Mouse (Mus musculus): ENCODE data around the gene Bfar. TPM values are rescaled to one million over a fixed set of nuclear protein-coding genes. Genes with fewer than 3 reads are reported as not detected.
A peak's percentile ranks its signal among the peaks of the same experiment; 100 is the strongest.

Bfar gene
- total RNA-seq, 1 experiment, result 39.4 TPM

DNA sequence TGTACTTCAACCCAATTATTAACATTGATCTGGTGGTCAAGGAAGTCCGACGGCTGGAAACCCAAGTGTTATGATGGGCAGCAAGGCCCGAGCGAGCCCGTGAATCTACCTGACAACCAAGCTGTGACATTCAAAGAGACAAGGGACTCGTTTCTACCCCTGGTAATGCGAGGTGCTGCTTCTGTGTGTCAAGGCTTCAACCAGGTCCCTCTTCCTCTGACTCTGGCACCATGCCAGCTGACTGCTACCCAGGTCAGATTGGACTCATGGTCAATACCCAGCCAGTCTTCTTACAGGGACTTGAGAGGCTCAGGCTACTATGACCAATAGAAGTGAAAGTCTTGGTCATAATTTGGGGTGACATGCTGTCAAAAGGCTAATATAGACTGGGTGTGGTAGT lies 30.5 kb downstream of the Bfar start:
- no peak for DNase-seq (ENCODE audit: low read depth, low spot score)
- Histone ChIP-seq H3K4me3 (ENCODE audit: insufficient read depth in 1 of 2, low read depth in 1 of 2, low read length in 2 of 2, poor library complexity in 1 of 2, severe bottlenecking in 1 of 2) (no peak overlapping the region), H3K9ac (ENCODE audit: insufficient read depth, low read depth, low read length, poor library complexity, severe bottlenecking) (no peak overlapping the region), H3K9me3 (ENCODE audit: control insufficient read depth, insufficient read depth, low read depth, low read length) (no peaks in the 10 kb centered on the region), H3K27ac (ENCODE audit: insufficient read depth, low read depth, low read length, poor library complexity, severe bottlenecking) (no peak overlapping the region), H3K36me3 (ENCODE audit: control insufficient read depth, insufficient read depth, low read length, poor library complexity, severe bottlenecking) (peaks cover 13% of the 10 kb centered on the region), H3K4me1 (ENCODE audit: control insufficient read depth in 2 of 2, insufficient read depth in 2 of 2, low read length in 2 of 2, poor library complexity in 1 of 2) (no peaks in the 10 kb centered on the region)
- in situ Hi-C loops (cut with MboI; ENCODE audit: low sequenced_read_pairs in 2 of 2, unreplicated experiment in 2 of 2), result no loop called here
- TF ChIP-seq ZNF384 (IDR thresholded peaks at IDR 0.05; ENCODE audit: low read depth, low read length) (no peak), MAFK (IDR thresholded peaks at IDR 0.05; ENCODE audit: insufficient read depth, low read depth, low read length) (no peak), HCFC1 (IDR thresholded peaks at IDR 0.05; ENCODE audit: borderline replicate concordance, insufficient read depth, low read length) (no peak), ZC3H11A (IDR thresholded peaks at IDR 0.05; ENCODE audit: borderline replicate concordance, low read depth, low read length) (no peak), CHD2 (IDR thresholded peaks at IDR 0.05; ENCODE audit: low read depth, low read length) (no peak)

DNA sequence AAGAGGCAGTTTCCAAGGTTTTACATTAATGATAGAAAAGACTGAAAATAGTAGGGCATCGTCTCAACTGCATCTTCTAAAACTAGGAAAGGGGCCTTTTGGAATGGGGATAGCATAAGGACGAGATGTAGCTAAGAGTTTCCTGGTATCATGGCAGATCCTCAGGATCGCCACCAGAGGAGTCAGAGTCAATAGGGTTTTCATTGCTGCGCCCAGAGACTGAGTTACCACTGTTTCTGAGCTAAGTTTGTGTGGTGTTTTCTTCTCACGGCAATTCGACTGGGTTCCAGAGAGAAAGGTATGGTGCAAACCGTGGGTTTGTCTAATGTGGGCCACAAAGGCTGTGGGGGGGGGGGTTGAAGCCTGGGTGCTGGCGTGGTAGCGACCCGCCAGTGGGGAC lies 33.0 kb downstream of the Bfar start:
- Histone ChIP-seq H3K4me3 (ENCODE audit: insufficient read depth in 1 of 2, low read depth in 1 of 2, low read length in 2 of 2, poor library complexity in 1 of 2, severe bottlenecking in 1 of 2) (no peak overlapping the region), H3K9ac (ENCODE audit: insufficient read depth, low read depth, low read length, poor library complexity, severe bottlenecking) (peak overlapping the region; percentile 31; the same call in 1 of the 2 replicates), H3K4me1 (ENCODE audit: control insufficient read depth in 2 of 2, insufficient read depth in 2 of 2, low read length in 2 of 2, poor library complexity in 1 of 2) (no peaks in the 10 kb centered on the region), H3K27ac (ENCODE audit: insufficient read depth, low read depth, low read length, poor library complexity, severe bottlenecking) (no peak overlapping the region), H3K9me3 (ENCODE audit: control insufficient read depth, insufficient read depth, low read depth, low read length) (no peaks in the 10 kb centered on the region), H3K36me3 (ENCODE audit: control insufficient read depth, insufficient read depth, low read length, poor library complexity, severe bottlenecking) (peaks cover 9% of the 10 kb centered on the region; the same call in 1 of the 2 replicates)
- no peak for DNase-seq (ENCODE audit: low read depth, low spot score)
- TF ChIP-seq CHD2 (IDR thresholded peaks at IDR 0.05; ENCODE audit: low read depth, low read length), result no peak
- TF ChIP-seq MAFK (IDR thresholded peaks at IDR 0.05; ENCODE audit: insufficient read depth, low read depth, low read length), result no peak
- TF ChIP-seq ZC3H11A (IDR thresholded peaks at IDR 0.05; ENCODE audit: borderline replicate concordance, low read depth, low read length), result no peak
- no peak for TF ChIP-seq ZNF384 (IDR thresholded peaks at IDR 0.05; ENCODE audit: low read depth, low read length)
- TF ChIP-seq HCFC1 (IDR thresholded peaks at IDR 0.05; ENCODE audit: borderline replicate concordance, insufficient read depth, low read length), result no peak
- in situ Hi-C loops (cut with MboI; ENCODE audit: low sequenced_read_pairs in 2 of 2, unreplicated experiment in 2 of 2), result no loop called here

DNA sequence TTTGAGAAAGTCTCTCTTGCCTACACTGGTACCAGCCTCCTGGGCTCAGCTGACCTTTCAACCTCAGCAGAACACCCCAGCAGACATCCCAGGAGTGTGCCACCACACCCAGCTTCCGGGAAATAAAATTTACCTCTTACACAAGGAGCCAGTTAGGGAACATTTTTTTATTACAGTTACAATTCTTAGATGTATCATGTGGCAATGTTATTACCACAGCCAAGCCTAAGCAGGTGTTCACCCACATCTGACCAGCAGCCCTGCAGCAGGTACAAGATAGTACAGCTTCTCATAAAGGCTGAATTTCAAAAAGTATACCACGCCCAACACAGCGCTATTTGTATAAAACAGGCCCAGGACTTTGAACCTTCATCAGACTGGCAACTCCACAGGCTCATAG lies 43.3 kb downstream of the Bfar start:
- H3K4me1 ChIP-seq (ENCODE audit: control insufficient read depth in 2 of 2, insufficient read depth in 2 of 2, low read length in 2 of 2, poor library complexity in 1 of 2), result peaks cover 0 to 13% of the 10 kb centered on the region in 2 experiments
- H3K27ac ChIP-seq (ENCODE audit: insufficient read depth, low read depth, low read length, poor library complexity, severe bottlenecking), result peak overlapping the region; percentile 24; the same call in 1 of the 2 replicates
- peaks cover 6% of the 10 kb centered on the region; the same call in 1 of the 2 replicates for H3K36me3 ChIP-seq (ENCODE audit: control insufficient read depth, insufficient read depth, low read length, poor library complexity, severe bottlenecking)
- TF ChIP-seq ZC3H11A (IDR thresholded peaks at IDR 0.05; ENCODE audit: borderline replicate concordance, low read depth, low read length), result no peak
- TF ChIP-seq MAFK (IDR thresholded peaks at IDR 0.05; ENCODE audit: insufficient read depth, low read depth, low read length), result no peak
- TF ChIP-seq HCFC1 (IDR thresholded peaks at IDR 0.05; ENCODE audit: borderline replicate concordance, insufficient read depth, low read length), result no peak
- no peak for TF ChIP-seq CHD2 (IDR thresholded peaks at IDR 0.05; ENCODE audit: low read depth, low read length)
- no peak for DNase-seq (ENCODE audit: low read depth, low spot score)
- H3K9ac ChIP-seq (ENCODE audit: insufficient read depth, low read depth, low read length, poor library complexity, severe bottlenecking), result no peak overlapping the region
- H3K9me3 ChIP-seq (ENCODE audit: control insufficient read depth, insufficient read depth, low read depth, low read length), result no peaks in the 10 kb centered on the region
- H3K4me3 ChIP-seq (ENCODE audit: insufficient read depth in 1 of 2, low read depth in 1 of 2, low read length in 2 of 2, poor library complexity in 1 of 2, severe bottlenecking in 1 of 2), result no peak overlapping the region
- in situ Hi-C loops (cut with MboI; ENCODE audit: low sequenced_read_pairs in 2 of 2, unreplicated experiment in 2 of 2), result no loop called here

DNA sequence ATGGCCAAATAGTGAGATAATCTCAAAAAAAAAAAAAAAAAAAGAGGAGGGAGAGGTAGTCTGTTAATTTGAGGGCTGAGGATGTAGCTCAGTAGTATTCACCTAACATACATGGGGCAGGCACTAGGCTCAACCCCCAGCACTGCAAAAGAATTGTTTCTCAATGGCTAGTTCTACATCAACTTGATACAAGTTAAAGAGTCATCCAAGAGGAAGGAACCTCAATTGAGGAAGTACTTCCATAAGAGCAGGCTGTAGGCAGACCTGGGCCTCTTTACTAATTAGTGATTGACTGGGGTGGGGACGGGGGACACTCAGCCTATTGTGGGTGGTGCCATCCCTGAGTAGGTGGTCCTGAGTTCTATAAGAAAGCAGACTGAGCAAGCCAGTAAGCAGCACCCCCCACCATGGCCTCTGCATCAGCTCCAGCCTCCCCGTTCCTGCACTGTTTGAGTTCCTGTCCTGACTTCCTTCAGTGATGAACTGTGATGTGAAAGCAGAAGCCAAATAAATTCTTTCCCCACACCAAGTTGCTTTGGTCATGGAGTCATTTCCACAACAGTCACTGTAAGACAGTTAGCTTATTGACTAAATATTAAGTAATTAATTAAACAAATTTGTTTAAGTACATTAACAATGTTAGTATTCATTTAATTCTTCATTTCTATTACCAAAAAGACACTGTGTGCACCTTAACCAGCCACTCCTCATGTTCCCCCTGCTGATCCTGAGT lies 45.3 kb downstream of the Bfar start:
- Histone ChIP-seq H3K9me3 (ENCODE audit: control insufficient read depth, insufficient read depth, low read depth, low read length) (no peaks in the 10 kb centered on the region), H3K9ac (ENCODE audit: insufficient read depth, low read depth, low read length, poor library complexity, severe bottlenecking) (no peak overlapping the region), H3K4me1 (ENCODE audit: control insufficient read depth in 2 of 2, insufficient read depth in 2 of 2, low read length in 2 of 2, poor library complexity in 1 of 2) (peaks cover 2 to 13% of the 10 kb centered on the region in 2 experiments), H3K36me3 (ENCODE audit: control insufficient read depth, insufficient read depth, low read length, poor library complexity, severe bottlenecking) (peaks cover 6% of the 10 kb centered on the region; the same call in 1 of the 2 replicates), H3K27ac (ENCODE audit: insufficient read depth, low read depth, low read length, poor library complexity, severe bottlenecking) (no peak overlapping the region), H3K4me3 (ENCODE audit: insufficient read depth in 1 of 2, low read depth in 1 of 2, low read length in 2 of 2, poor library complexity in 1 of 2, severe bottlenecking in 1 of 2) (no peak overlapping the region)
- no peak for DNase-seq (ENCODE audit: low read depth, low spot score)
- TF ChIP-seq ZNF384 (IDR thresholded peaks at IDR 0.05; ENCODE audit: low read depth, low read length) (no peak), ZC3H11A (IDR thresholded peaks at IDR 0.05; ENCODE audit: borderline replicate concordance, low read depth, low read length) (no peak), HCFC1 (IDR thresholded peaks at IDR 0.05; ENCODE audit: borderline replicate concordance, insufficient read depth, low read length) (no peak), MAFK (IDR thresholded peaks at IDR 0.05; ENCODE audit: insufficient read depth, low read depth, low read length) (no peak), CHD2 (IDR thresholded peaks at IDR 0.05; ENCODE audit: low read depth, low read length) (no peak)
- in situ Hi-C loops (cut with MboI; ENCODE audit: low sequenced_read_pairs in 2 of 2, unreplicated experiment in 2 of 2), result no loop called here

Measured in ES-E14 (cell line).